Mouse (Mus musculus) limb, embryonic 15.5 days (tissue): ENCODE measurements around the gene Prkce. TPM values are rescaled to one million over a fixed set of nuclear protein-coding genes. Genes with fewer than 3 reads are reported as not detected.

Experiments used
- ATAC-seq: fragments of 200-750 bp; cut with Nextera tagmentation; 2 replicates; pipeline ENCODE4 v1.8.0; 2017; ENCODE audit warnings: low read depth, moderate TSS enrichment; ENCODE audit not compliant: insufficient number of reproducible peaks, low FRiP score, low TSS enrichment
- H3K27ac ChIP-seq: fragments of 300-500 bp; sonication (generic); 2 replicates; pipeline ENCODE4 v1.5.1; 2015; ENCODE audit warnings: moderate library complexity, mild to moderate bottlenecking, inconsistent platforms
- H3K27me3 ChIP-seq: fragments of 300-500 bp; sonication (generic); 2 replicates; pipeline ENCODE4 v1.6.1; 2015; ENCODE audit warnings: inconsistent platforms
- H3K36me3 ChIP-seq: fragments of 300-500 bp; sonication (generic); 2 replicates; pipeline ENCODE4 v1.6.1; 2015; ENCODE audit warnings: inconsistent platforms
- H3K4me1 ChIP-seq: fragments of 300-500 bp; sonication (generic); 2 replicates; pipeline ENCODE4 v1.6.1; 2015; ENCODE audit warnings: inconsistent platforms
- H3K4me2 ChIP-seq: fragments of 300-500 bp; sonication (generic); 2 replicates; pipeline ENCODE4 v1.6.1; 2015; ENCODE audit warnings: mild to moderate bottlenecking, inconsistent platforms
- H3K4me3 ChIP-seq: fragments of 300-500 bp; sonication (generic); 2 replicates; pipeline ENCODE4 v1.5.1; 2015; ENCODE audit warnings: mild to moderate bottlenecking, inconsistent platforms
- H3K9ac ChIP-seq: fragments of 300-500 bp; sonication (generic); 2 replicates; pipeline ENCODE4 v1.6.1; 2015; ENCODE audit warnings: inconsistent platforms
- H3K9me3 ChIP-seq: fragments of 300-500 bp; sonication (generic); 2 replicates; pipeline ENCODE4 v1.6.1; 2016; ENCODE audit warnings: inconsistent platforms
- WGBS: fragments of 180-500 bp; shearing (Covaris S2); methylation state at CpG from one replicate; pipeline ENCODE4 v1.1.7; 2015; 5-methylcytosine and 5-hydroxymethylcytosine counted together
- polyA plus RNA-seq: library from polyadenylated mRNA; unstranded; fragments of >200 nt; fragmentation: Nextera tagmentation; extraction: Ambion mirVana; gene quantifications from 2 replicates; pipeline ENCODE4 v1.2.1, GENCODE M21; 2015

Prkce gene
- polyA plus RNA-seq, 1 experiment from 2014 or later, result 6.8 TPM

DNA sequence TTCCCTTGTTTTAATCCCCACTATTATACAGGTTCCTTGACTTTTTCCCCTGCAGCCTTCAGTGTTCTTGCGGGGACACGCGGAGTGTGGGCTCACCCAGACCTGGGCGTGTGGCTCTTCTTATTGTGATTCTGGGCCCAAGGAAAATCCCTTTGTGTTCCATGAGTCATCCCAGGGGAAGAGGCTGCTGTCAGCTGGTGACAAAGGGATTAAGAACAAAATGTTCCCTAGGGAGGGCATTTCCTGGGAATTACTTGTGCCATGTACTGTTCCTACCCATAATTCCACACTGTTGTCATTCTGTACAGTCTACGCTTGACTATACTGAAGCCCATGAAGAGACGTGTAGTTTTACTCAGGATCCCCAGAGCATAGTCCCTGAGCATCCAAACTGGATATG, 10.6 kb upstream of the Prkce start:
- Histone ChIP-seq H3K36me3 (no peaks in the 10 kb centered on the region), H3K4me2 (no peak overlapping the region), H3K9me3 (no peaks in the 10 kb centered on the region), H3K27ac (no peak overlapping the region), H3K4me3 (no peak overlapping the region), H3K27me3 (no peaks in the 10 kb centered on the region), H3K9ac (no peak overlapping the region), H3K4me1 (no peaks in the 10 kb centered on the region)
- no peak for ATAC-seq
- WGBS, result 80% methylated on average over 6 of the region's 6 CpGs

DNA sequence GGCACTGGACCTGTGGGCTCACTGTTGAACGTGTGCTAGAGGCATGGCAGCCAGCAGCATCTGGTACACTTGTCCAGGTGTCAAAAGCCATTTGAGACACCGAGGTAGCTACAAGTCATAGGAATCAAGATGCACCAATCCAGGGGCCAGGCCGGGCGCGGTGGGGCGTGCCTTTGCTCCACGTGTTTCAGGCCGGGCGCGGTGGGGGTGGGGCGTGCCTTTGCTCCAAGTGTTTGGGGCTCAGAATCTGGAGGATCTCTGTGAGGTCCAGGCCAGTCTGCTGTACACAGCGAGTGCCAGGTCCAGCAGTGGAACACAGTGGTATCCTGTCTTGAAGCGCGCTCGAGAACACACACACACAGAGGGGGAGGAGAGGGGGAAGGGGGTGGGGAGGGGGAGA, 4.9 kb upstream of the Prkce start:
- Histone ChIP-seq H3K4me2 (no peak overlapping the region), H3K27me3 (no peaks in the 10 kb centered on the region), H3K4me3 (no peak overlapping the region), H3K27ac (no peak overlapping the region), H3K4me1 (peaks cover 5% of the 10 kb centered on the region; the same call in 1 of the 2 replicates), H3K9me3 (no peaks in the 10 kb centered on the region), H3K36me3 (no peaks in the 10 kb centered on the region), H3K9ac (no peak overlapping the region)
- no peak for ATAC-seq
- WGBS, result 66% methylated on average over 15 of the region's 15 CpGs

DNA sequence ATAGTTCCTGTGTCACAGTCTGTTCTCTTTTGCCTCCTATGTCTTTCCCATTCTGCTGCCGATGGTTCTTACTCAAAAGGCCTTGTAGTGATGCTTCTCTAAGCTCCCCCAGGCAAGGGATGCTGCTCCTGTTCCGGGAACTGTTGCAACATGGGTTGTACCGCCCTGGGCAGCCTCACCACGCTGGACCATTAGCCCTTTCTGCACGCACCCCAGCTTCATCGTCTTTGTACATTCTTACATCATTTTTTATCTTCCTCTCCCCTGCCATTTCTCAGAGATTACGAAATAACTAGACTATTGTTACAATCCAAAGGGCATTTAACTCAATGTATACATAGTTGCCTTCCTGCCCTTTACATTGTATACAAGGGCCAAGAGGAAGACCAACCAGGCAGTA, 3.2 kb upstream of the Prkce start:
- no peaks in the 10 kb centered on the region for H3K36me3 ChIP-seq
- H3K9ac ChIP-seq, result no peak overlapping the region
- ATAC-seq, result no peak
- no peaks in the 10 kb centered on the region for H3K27me3 ChIP-seq
- peaks cover 16% of the 10 kb centered on the region for H3K4me1 ChIP-seq
- H3K27ac ChIP-seq, result no peak overlapping the region
- no peak overlapping the region for H3K4me2 ChIP-seq
- H3K9me3 ChIP-seq, result no peaks in the 10 kb centered on the region
- no peak overlapping the region for H3K4me3 ChIP-seq
- WGBS, result 77% methylated on average over 7 of the region's 7 CpGs

DNA sequence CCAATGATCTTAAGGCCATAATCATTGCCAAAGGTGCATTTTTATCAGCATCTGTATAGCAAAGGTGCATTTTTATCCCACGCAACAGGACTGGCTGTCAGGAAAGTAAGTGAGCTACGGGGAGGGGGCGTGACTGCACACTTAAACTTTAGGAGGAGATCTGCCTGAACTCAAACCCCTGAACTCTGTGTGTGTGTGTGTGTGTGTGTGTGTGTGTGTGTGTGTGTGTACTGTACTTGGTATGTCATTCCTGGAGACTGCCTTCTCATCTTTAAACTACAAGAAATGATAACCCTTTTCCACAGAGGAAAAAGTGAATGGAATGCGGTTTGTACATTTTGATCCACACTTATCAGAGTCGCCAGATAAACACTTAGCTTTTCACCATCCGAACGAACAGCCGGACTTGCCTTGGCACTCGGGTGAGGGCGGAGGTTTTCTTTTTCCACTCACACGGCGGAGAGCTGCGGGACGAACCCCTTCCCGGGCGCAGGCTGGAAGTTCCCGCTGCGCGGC, 1.5 kb upstream of the Prkce start:
- peak overlapping the region; percentile 99 for H3K27ac ChIP-seq
- WGBS, result 2% methylated on average over 19 of the region's 19 CpGs
- peaks cover 28% of the 10 kb centered on the region for H3K4me1 ChIP-seq
- H3K9ac ChIP-seq, result peak overlapping the region; percentile 88
- peak overlapping the region; percentile 81 for H3K4me3 ChIP-seq
- H3K27me3 ChIP-seq, result no peaks in the 10 kb centered on the region
- H3K9me3 ChIP-seq, result no peaks in the 10 kb centered on the region
- H3K36me3 ChIP-seq, result no peaks in the 10 kb centered on the region
- no peak for ATAC-seq
- H3K4me2 ChIP-seq, result peak overlapping the region; percentile 94

DNA sequence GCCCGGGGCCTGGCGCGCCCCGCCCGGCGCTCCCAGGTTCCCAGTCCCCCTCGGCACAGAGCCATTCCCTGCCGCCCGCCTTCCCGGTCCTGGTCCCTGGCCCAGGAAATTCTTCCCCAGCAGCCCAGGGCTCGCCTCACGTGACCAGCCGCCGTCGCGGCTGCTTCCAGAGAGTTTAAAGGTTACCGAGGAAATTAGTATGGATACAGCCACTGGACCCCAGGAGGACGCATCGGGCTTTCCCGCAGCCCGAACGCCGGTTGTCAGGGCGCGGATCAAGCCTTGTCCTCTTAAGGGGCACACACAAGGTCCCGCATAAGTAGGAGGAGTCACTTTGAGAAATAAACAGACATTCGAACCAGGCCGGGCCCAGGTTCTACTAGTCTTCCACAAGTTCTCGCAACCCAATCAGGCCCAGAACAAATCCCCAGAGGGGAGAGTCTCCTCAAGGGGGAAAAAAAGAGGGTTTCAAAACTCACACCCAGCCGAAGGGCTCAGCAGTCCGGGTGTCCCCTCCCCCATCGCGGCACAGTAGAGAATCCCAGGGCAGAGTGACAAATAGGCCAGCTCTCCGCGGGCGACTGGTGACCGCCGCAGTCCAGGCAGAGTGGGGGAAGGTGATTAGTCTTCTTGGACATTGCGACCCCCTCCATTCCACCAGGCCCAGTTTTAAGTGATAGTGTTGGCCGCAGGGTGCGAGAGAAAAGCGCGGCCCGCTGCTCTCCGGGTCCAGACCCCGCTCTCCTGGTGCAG, 842 bp upstream of the Prkce start:
- ATAC-seq, result peak; percentile 52
- Histone ChIP-seq H3K27ac (peak overlapping the region; percentile 99), H3K4me1 (peaks cover 28% of the 10 kb centered on the region), H3K27me3 (no peaks in the 10 kb centered on the region), H3K9ac (peak overlapping the region; percentile 88), H3K4me2 (peak overlapping the region; percentile 94), H3K4me3 (peak overlapping the region; percentile 81), H3K36me3 (no peaks in the 10 kb centered on the region), H3K9me3 (no peaks in the 10 kb centered on the region)
- WGBS, result under 1% methylated on average over 46 of the region's 46 CpGs

DNA sequence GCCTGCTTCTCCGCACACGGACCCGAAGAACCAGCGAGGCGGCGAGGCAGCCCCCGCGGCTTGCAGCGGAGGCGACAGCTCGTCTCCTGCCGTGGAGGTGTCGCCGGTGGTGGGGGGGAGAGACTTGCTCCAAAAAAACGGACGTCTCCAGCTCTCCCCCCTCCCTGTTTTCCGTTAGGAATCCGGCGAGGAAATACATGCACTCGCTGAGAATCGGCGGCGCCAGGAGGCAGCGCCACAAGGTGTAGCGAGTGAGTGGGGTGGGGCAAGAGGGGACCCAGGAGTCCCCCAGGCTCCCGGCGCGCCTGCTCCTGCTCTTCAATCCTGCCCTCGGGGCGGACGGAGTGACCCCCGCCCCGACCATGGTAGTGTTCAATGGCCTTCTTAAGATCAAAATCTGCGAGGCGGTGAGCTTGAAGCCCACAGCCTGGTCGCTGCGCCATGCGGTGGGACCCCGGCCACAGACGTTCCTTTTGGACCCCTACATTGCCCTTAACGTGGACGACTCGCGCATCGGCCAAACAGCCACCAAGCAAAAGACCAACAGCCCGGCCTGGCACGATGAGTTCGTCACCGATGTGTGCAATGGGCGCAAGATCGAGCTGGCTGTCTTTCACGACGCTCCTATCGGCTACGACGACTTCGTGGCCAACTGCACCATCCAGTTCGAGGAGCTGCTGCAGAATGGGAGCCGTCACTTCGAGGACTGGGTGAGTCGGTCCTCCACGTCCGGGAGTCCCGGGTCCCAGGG, 821 bp downstream of the Prkce start:
- Histone ChIP-seq H3K4me1 (peaks cover 23% of the 10 kb centered on the region), H3K9ac (peak overlapping the region; percentile 88), H3K36me3 (0 out of 2 replicates have a peak, but pooled peaks cover 7% of the 10 kb centered on the region), H3K4me2 (peak overlapping the region; percentile 94), H3K27ac (peak overlapping the region; percentile 99), H3K4me3 (peak overlapping the region; percentile 81), H3K27me3 (no peaks in the 10 kb centered on the region), H3K9me3 (no peaks in the 10 kb centered on the region)
- under 1% methylated on average over 64 of the region's 64 CpGs for WGBS
- no peak for ATAC-seq

GRCm38 (mm10) chr17:86169092-86169491, 1.5 kb downstream of the Prkce start:
- Histone ChIP-seq H3K4me2 (peak overlapping the region; percentile 94), H3K27ac (no peak overlapping the region), H3K4me3 (peak overlapping the region; percentile 81), H3K9me3 (no peaks in the 10 kb centered on the region), H3K4me1 (peaks cover 23% of the 10 kb centered on the region), H3K27me3 (no peaks in the 10 kb centered on the region), H3K36me3 (0 out of 2 replicates have a peak, but pooled peaks cover 7% of the 10 kb centered on the region), H3K9ac (no peak overlapping the region)
- ATAC-seq, result no peak
- WGBS, result 11% methylated on average over 6 of the region's 6 CpGs

- Histone ChIP-seq H3K9ac (no peak overlapping the region), H3K27me3 (no peaks in the 10 kb centered on the region), H3K4me3 (no peak overlapping the region; the same call in 1 of the 2 replicates), H3K36me3 (0 out of 2 replicates have a peak, but pooled peaks cover 7% of the 10 kb centered on the region), H3K9me3 (no peaks in the 10 kb centered on the region), H3K27ac (no peak overlapping the region), H3K4me1 (peaks cover 23% of the 10 kb centered on the region), H3K4me2 (peak overlapping the region; percentile 94)
- 58% methylated on average over 9 of the region's 9 CpGs for WGBS
- no peak for ATAC-seq
These were observed 2.8 kb downstream of the Prkce start for GRCm38 (mm10) chr17:86170164-86170958.

DNA sequence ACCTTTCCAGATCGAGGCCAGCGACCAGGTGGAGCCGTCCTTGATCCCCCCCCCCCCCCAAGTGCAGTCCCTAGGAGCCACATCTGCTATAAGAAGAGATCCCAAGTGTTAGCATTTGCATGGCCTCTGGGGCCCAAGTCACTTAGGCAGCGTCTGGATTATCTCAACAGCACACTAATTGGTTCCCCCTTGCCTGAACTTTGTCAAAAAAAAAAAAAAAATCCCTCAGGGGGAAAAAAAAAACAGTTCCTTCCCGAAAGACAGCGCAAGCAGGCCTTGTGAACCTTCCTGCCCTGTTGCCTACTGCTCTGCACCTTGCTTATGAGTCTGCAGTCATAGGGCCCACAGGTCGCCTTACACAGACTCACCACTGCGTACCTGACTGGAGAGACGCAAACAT, 7.9 kb downstream of the Prkce start:
- peaks cover 4% of the 10 kb centered on the region; the same call in 1 of the 2 replicates for H3K4me1 ChIP-seq
- no peak overlapping the region for H3K4me3 ChIP-seq
- 45% methylated on average over 9 of the region's 9 CpGs for WGBS
- no peaks in the 10 kb centered on the region for H3K9me3 ChIP-seq
- H3K9ac ChIP-seq, result no peak overlapping the region
- H3K27ac ChIP-seq, result no peak overlapping the region
- 0 out of 2 replicates have a peak, but pooled peaks cover 7% of the 10 kb centered on the region for H3K36me3 ChIP-seq
- H3K4me2 ChIP-seq, result no peak overlapping the region
- H3K27me3 ChIP-seq, result no peaks in the 10 kb centered on the region
- ATAC-seq, result no peak

DNA sequence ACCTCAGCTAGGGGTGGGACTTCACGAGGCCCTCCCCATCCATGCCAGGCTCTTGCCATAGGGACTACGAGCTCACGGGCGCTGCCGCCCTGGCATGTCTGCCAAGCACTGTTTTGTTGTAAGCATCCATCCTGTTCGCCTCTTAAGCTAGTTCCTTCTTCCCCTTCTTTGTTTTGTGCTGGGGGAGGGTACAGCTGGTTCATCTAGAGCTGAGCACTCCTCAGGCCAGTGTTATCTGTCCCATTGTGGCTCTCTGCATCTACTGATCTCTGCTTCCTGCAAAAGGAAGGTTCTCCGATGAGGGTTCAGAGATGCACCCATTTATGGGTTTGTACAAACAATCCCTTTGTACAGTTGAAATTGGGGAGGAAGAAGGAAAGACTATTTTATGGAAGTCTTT, 9.1 kb downstream of the Prkce start:
- no peak overlapping the region for H3K9ac ChIP-seq
- H3K9me3 ChIP-seq, result no peaks in the 10 kb centered on the region
- no peak overlapping the region for H3K4me2 ChIP-seq
- 78% methylated on average over 7 of the region's 7 CpGs for WGBS
- H3K36me3 ChIP-seq, result 0 out of 2 replicates have a peak, but pooled peaks cover 7% of the 10 kb centered on the region
- no peak for ATAC-seq
- 0 out of 2 replicates have a peak, but pooled peaks cover 3% of the 10 kb centered on the region for H3K4me1 ChIP-seq
- H3K27ac ChIP-seq, result no peak overlapping the region
- no peak overlapping the region for H3K4me3 ChIP-seq
- H3K27me3 ChIP-seq, result no peaks in the 10 kb centered on the region

- WGBS, result 57% methylated on average over 2 of the region's 2 CpGs
These were observed 16.2 kb downstream of the Prkce start for GRCm38 (mm10) chr17:86183788-86184187.

More at GRCm38 (mm10) chr17:86183788-86184187, 16.2 kb downstream of the Prkce start:
- no peaks in the 10 kb centered on the region for H3K27me3 ChIP-seq
- ATAC-seq, result no peak
- peaks cover 6% of the 10 kb centered on the region; the same call in 1 of the 2 replicates for H3K4me1 ChIP-seq
- no peak overlapping the region for H3K4me2 ChIP-seq
- no peaks in the 10 kb centered on the region for H3K36me3 ChIP-seq
- no peak overlapping the region for H3K9ac ChIP-seq
- H3K4me3 ChIP-seq, result no peak overlapping the region
- no peaks in the 10 kb centered on the region for H3K9me3 ChIP-seq
- H3K27ac ChIP-seq, result no peak overlapping the region
